Mouse (Mus musculus) bone marrow, adult 2 months (tissue): ENCODE data around the gene St3gal5.

Experiments used
- CTCF ChIP-seq: fragments of 200-500 bp; IDR thresholded peaks from 2 replicates; pipeline ENCODE4 v1.5.1; 2011; ENCODE audit warnings: low read length, control low read depth; ENCODE audit not compliant: control insufficient read depth, insufficient read depth
- POLR2A ChIP-seq: fragments of 200-500 bp; IDR thresholded peaks from 2 replicates; pipeline ENCODE4 v1.6.1; 2011; ENCODE audit warnings: low read depth, mild to moderate bottlenecking, control low read depth, low read length, borderline replicate concordance; ENCODE audit not compliant: control insufficient read depth

- no peak for TF ChIP-seq POLR2A
- no peak for TF ChIP-seq CTCF
Measured at GRCm38 (mm10) chr6:72050827-72051226, 46.6 kb upstream of the St3gal5 start.
